Mouse (Mus musculus): ENCODE measurements around the gene Baiap2. TPM values are rescaled to one million over a fixed set of nuclear protein-coding genes. Genes with fewer than 3 reads are reported as not detected.

Gene Baiap2
- polyA plus RNA-seq, 1 experiment from 2014 or later: 11.0 TPM

GRCm38 (mm10) chr11:120034762-120035161, 92.2 kb downstream of the Baiap2 start:
- Histone ChIP-seq H3K9ac (replicated peaks; ENCODE audit: low read length) (no peak overlapping the region), H3K9me3 (ENCODE audit: control insufficient read depth, low read length) (no peaks in the 10 kb centered on the region), H3K4me3 (replicated peaks; ENCODE audit: low read depth, low read length) (no peak overlapping the region), H3K4me1 (ENCODE audit: control insufficient read depth, insufficient read depth, low read length) (no peaks in the 10 kb centered on the region), H3K4me2 (ENCODE audit: low read length) (no peak overlapping the region), H3K27me3 (ENCODE audit: control insufficient read depth, insufficient read depth, low read length) (no peaks in the 10 kb centered on the region), H3K36me3 (ENCODE audit: control insufficient read depth, insufficient read depth, low read length) (no peaks in the 10 kb centered on the region), H3K27ac (replicated peaks; ENCODE audit: low read depth, low read length) (no peak overlapping the region)
- ATAC-seq (ENCODE audit: low FRiP score, low TSS enrichment): no peak
- no peak for DNase-seq
- WGBS: 77% methylated on average over 5 of the region's 5 CpGs

- no peak overlapping the region for H3K9ac ChIP-seq (replicated peaks; ENCODE audit: low read length)
- no peaks in the 10 kb centered on the region for H3K36me3 ChIP-seq (ENCODE audit: control insufficient read depth, insufficient read depth, low read length)
- no peaks in the 10 kb centered on the region for H3K9me3 ChIP-seq (ENCODE audit: control insufficient read depth, low read length)
- 52% methylated on average over 4 of the region's 4 CpGs for WGBS
- peaks cover 5% of the 10 kb centered on the region; the same call in 1 of the 2 replicates for H3K4me1 ChIP-seq (ENCODE audit: control insufficient read depth, insufficient read depth, low read length)
- ATAC-seq (ENCODE audit: low FRiP score, low TSS enrichment): no peak
- DNase-seq: no peak
- H3K4me3 ChIP-seq (replicated peaks; ENCODE audit: low read depth, low read length): no peak overlapping the region
- H3K4me2 ChIP-seq (ENCODE audit: low read length): no peak overlapping the region
- H3K27me3 ChIP-seq (ENCODE audit: control insufficient read depth, insufficient read depth, low read length): no peaks in the 10 kb centered on the region
- H3K27ac ChIP-seq (replicated peaks; ENCODE audit: low read depth, low read length): no peak overlapping the region
Observed at GRCm38 (mm10) chr11:120039581-120039980, 97.0 kb downstream of the Baiap2 start.

DNA sequence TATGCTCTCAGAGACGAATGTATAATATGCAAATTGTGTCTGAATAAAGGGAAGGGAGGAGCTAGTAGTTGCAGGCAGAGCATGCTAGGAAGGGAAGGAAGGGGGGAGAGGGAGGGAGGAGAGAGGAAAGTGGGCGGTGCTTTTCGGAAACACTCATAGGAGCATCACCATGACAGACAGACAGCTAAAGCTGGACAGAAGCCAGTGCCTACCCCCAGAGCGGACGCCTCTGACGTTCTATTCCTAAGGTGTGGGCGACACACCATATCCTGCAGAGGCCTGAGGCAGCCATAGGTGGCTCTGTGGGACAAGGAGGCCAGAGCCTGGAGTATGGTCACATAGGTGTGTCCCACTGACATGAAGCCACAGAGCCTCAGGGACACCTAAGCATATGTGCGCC, 97.9 kb downstream of the Baiap2 start:
- Histone ChIP-seq H3K4me1 (ENCODE audit: control insufficient read depth, insufficient read depth, low read length) (peaks cover 10% of the 10 kb centered on the region), H3K4me2 (ENCODE audit: low read length) (no peak overlapping the region), H3K36me3 (ENCODE audit: control insufficient read depth, insufficient read depth, low read length) (no peaks in the 10 kb centered on the region), H3K4me3 (replicated peaks; ENCODE audit: low read depth, low read length) (no peak overlapping the region), H3K9me3 (ENCODE audit: control insufficient read depth, low read length) (no peaks in the 10 kb centered on the region), H3K27me3 (ENCODE audit: control insufficient read depth, insufficient read depth, low read length) (no peaks in the 10 kb centered on the region), H3K27ac (replicated peaks; ENCODE audit: low read depth, low read length) (no peak overlapping the region), H3K9ac (replicated peaks; ENCODE audit: low read length) (no peak overlapping the region)
- no peak for DNase-seq
- WGBS: 67% methylated on average over 8 of the region's 8 CpGs
- ATAC-seq (ENCODE audit: low FRiP score, low TSS enrichment): no peak

DNA sequence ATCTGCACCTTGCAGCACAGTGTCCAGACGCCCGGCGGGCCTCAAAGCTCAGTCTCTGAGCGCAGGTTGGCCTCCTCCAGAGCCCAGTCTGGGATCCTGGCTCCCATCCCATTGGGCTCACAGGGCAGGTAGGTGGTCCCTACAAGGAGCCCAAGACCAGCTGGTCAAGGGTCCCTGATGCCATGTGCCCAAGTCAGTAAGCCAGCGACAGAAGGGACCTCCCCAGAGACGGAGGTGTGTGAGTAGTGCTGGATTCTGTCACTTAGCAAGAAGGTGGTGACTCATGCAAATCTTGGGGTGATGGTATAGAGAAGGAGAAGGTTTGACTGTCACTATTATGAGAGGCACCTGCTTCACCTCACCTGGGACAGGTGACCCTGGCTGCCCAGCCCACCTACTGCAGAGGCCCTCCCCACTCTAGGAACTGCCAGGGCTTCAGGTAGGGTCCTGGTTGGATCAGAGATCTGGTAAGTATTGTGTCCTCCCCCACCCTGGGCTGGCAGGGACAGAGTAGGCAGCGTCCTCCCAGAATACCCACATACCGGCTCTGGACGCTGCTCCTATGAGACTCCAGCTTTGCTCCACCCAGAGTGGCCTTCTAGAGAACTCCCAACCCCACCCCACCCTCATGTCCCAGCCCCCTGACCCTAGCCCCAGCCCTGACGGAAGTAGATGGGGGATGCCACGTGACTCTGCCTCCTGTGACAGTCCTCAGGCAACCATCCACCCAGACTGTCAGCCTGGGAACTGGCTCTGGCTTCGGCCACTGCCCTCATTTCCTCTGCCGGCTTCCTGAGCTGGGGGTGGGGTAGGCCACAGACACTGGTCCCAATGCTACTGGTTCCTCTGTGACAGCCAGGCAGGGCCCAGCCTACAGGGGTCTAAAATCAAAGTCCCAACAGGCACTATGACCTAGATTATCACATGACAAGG, 98.9 kb downstream of the Baiap2 start:
- WGBS: 70% methylated on average over 13 of the region's 13 CpGs
- Histone ChIP-seq H3K27ac (replicated peaks; ENCODE audit: low read depth, low read length) (no peak overlapping the region), H3K4me3 (replicated peaks; ENCODE audit: low read depth, low read length) (no peak overlapping the region), H3K27me3 (ENCODE audit: control insufficient read depth, insufficient read depth, low read length) (no peaks in the 10 kb centered on the region), H3K9me3 (ENCODE audit: control insufficient read depth, low read length) (no peaks in the 10 kb centered on the region), H3K4me2 (ENCODE audit: low read length) (no peak overlapping the region), H3K36me3 (ENCODE audit: control insufficient read depth, insufficient read depth, low read length) (no peaks in the 10 kb centered on the region), H3K9ac (replicated peaks; ENCODE audit: low read length) (no peak overlapping the region), H3K4me1 (ENCODE audit: control insufficient read depth, insufficient read depth, low read length) (peaks cover 18% of the 10 kb centered on the region)
- DNase-seq: no peak
- ATAC-seq (ENCODE audit: low FRiP score, low TSS enrichment): no peak

- no peaks in the 10 kb centered on the region for H3K36me3 ChIP-seq (ENCODE audit: control insufficient read depth, insufficient read depth, low read length)
- H3K9ac ChIP-seq (replicated peaks; ENCODE audit: low read length): no peak overlapping the region
- H3K9me3 ChIP-seq (ENCODE audit: control insufficient read depth, low read length): no peaks in the 10 kb centered on the region
- no peak for DNase-seq
- no peak for ATAC-seq (ENCODE audit: low FRiP score, low TSS enrichment)
- H3K4me2 ChIP-seq (ENCODE audit: low read length): no peak overlapping the region
- 80% methylated on average over 7 of the region's 7 CpGs for WGBS
- no peak overlapping the region for H3K4me3 ChIP-seq (replicated peaks; ENCODE audit: low read depth, low read length)
- no peaks in the 10 kb centered on the region for H3K27me3 ChIP-seq (ENCODE audit: control insufficient read depth, insufficient read depth, low read length)
- no peak overlapping the region for H3K27ac ChIP-seq (replicated peaks; ENCODE audit: low read depth, low read length)
- H3K4me1 ChIP-seq (ENCODE audit: control insufficient read depth, insufficient read depth, low read length): peaks cover 18% of the 10 kb centered on the region
Observed at GRCm38 (mm10) chr11:120042141-120042838, 99.7 kb downstream of the Baiap2 start.

- WGBS: 64% methylated on average over 4 of the region's 4 CpGs
- Histone ChIP-seq H3K4me3 (replicated peaks; ENCODE audit: low read depth, low read length) (peak overlapping the region; percentile 68), H3K4me2 (ENCODE audit: low read length) (peak overlapping the region; percentile 89), H3K36me3 (ENCODE audit: control insufficient read depth, insufficient read depth, low read length) (no peaks in the 10 kb centered on the region), H3K27ac (replicated peaks; ENCODE audit: low read depth, low read length) (peak overlapping the region; percentile 89; the same call in 1 of the 2 replicates), H3K9ac (replicated peaks; ENCODE audit: low read length) (peak overlapping the region; percentile 94), H3K4me1 (ENCODE audit: control insufficient read depth, insufficient read depth, low read length) (peaks cover 34% of the 10 kb centered on the region), H3K27me3 (ENCODE audit: control insufficient read depth, insufficient read depth, low read length) (no peaks in the 10 kb centered on the region; the same call in 1 of the 2 replicates), H3K9me3 (ENCODE audit: control insufficient read depth, low read length) (no peaks in the 10 kb centered on the region)
- DNase-seq (no peak), ATAC-seq (ENCODE audit: low FRiP score, low TSS enrichment) (no peak)
Observed at GRCm38 (mm10) chr11:120045341-120045740, 102.8 kb downstream of the Baiap2 start.

GRCm38 (mm10) chr11:120045839-120046552, 103.4 kb downstream of the Baiap2 start:
- Histone ChIP-seq H3K9me3 (ENCODE audit: control insufficient read depth, low read length) (no peaks in the 10 kb centered on the region), H3K27me3 (ENCODE audit: control insufficient read depth, insufficient read depth, low read length) (no peaks in the 10 kb centered on the region; the same call in 1 of the 2 replicates), H3K27ac (replicated peaks; ENCODE audit: low read depth, low read length) (peak overlapping the region; percentile 89), H3K9ac (replicated peaks; ENCODE audit: low read length) (peak overlapping the region; percentile 94), H3K4me2 (ENCODE audit: low read length) (peak overlapping the region; percentile 89), H3K4me3 (replicated peaks; ENCODE audit: low read depth, low read length) (peak overlapping the region; percentile 68), H3K36me3 (ENCODE audit: control insufficient read depth, insufficient read depth, low read length) (no peaks in the 10 kb centered on the region), H3K4me1 (ENCODE audit: control insufficient read depth, insufficient read depth, low read length) (peaks cover 34% of the 10 kb centered on the region)
- DNase-seq (peak; percentile 63), ATAC-seq (ENCODE audit: low FRiP score, low TSS enrichment) (0 out of 2 replicates have a peak, but pooled peaks have one; percentile 9)
- 38% methylated on average over 11 of the region's 11 CpGs for WGBS

GRCm38 (mm10) chr11:120046553-120047191, 104.1 kb downstream of the Baiap2 start, which contains the start of gene Aatk:
Gene Aatk, minus strand, starts transcription at chr11:120047167.
- H3K4me2 ChIP-seq (ENCODE audit: low read length): peak within 1 kb of the TSS; percentile 89
- peak; percentile 77 for DNase-seq
- ATAC-seq (ENCODE audit: low FRiP score, low TSS enrichment): 0 out of 2 replicates have a peak, but pooled peaks have one; percentile 5
- peaks cover 37% of the 10 kb centered on the region for H3K4me1 ChIP-seq (ENCODE audit: control insufficient read depth, insufficient read depth, low read length)
- no peaks in the 10 kb centered on the region; the same call in 1 of the 2 replicates for H3K27me3 ChIP-seq (ENCODE audit: control insufficient read depth, insufficient read depth, low read length)
- WGBS: under 1% methylated on average over 61 of the region's 63 CpGs
- peak within 1 kb of the TSS; percentile 68 for H3K4me3 ChIP-seq (replicated peaks; ENCODE audit: low read depth, low read length)
- H3K9me3 ChIP-seq (ENCODE audit: control insufficient read depth, low read length): no peaks in the 10 kb centered on the region
- H3K9ac ChIP-seq (replicated peaks; ENCODE audit: low read length): peak within 1 kb of the TSS; percentile 94
- peak within 1 kb of the TSS; percentile 89 for H3K27ac ChIP-seq (replicated peaks; ENCODE audit: low read depth, low read length)
- no peaks in the 10 kb centered on the region for H3K36me3 ChIP-seq (ENCODE audit: control insufficient read depth, insufficient read depth, low read length)

Data from midbrain, embryonic 14.5 days (tissue).